Mouse (Mus musculus): ENCODE results near the gene Ess2. TPM values are rescaled to one million over a fixed set of nuclear protein-coding genes. Genes with fewer than 3 reads are reported as not detected.

Ess2 gene
- polyA plus RNA-seq, 1 experiment from 2014 or later: 40.7 TPM

- 70% methylated on average over 3 of the region's 3 CpGs for WGBS
- no peak for ATAC-seq (ENCODE audit: low FRiP score)
Measured at GRCm38 (mm10) chr16:17934445-17934910, 23.3 kb upstream of the Ess2 start.

DNA sequence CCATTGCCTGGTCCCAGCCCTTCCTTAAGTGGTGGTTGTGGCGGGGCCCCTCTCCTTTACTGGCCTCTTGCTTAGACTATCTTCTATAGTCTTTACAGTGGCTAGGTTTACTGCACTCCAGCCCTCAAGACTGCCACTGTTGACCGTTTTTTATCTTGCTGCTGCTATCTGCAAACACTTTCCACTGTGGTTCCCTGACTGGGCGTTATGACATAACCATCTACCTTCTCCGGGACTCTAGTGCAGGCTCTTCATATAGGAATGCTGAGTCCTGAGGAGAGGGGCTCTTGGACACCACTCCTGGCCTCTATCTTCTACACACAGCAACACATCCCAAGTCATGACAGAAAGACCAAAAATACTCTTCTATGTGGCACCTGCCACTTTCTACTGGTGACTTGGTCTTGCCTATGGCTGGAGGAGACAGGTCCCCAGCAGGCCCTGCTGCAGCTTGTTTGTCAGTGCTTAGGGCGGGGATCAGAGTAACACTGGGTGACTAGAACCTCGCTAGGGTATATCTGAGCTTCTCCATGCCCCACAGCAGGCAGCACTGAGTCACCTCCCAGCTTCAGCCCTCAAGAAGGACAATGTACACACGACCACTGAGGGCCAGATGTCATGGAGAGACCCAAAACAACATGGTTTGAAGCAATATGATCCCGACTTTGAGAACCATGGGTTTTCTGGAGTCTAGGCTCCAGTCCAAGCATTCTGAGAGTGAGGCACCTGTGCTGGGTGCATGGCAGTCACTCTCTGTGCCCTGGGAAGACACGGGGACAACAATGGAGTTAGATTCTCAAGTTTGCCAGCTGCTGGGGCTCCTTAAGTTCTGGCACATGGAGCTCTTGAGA, 22.7 kb upstream of the Ess2 start:
- 78% methylated on average over 9 of the region's 9 CpGs for WGBS
- Histone ChIP-seq H3K27ac (replicated peaks) (no peak overlapping the region), H3K4me1 (peaks cover 6% of the 10 kb centered on the region; the same call in 1 of the 2 replicates), H3K4me2 (no peak overlapping the region), H3K9me3 (replicated peaks) (no peaks in the 10 kb centered on the region), H3K9ac (replicated peaks) (no peak overlapping the region), H3K36me3 (no peaks in the 10 kb centered on the region), H3K27me3 (replicated peaks) (0 out of 2 replicates have a peak, but pooled peaks cover 5% of the 10 kb centered on the region), H3K4me3 (replicated peaks) (no peak overlapping the region)
- ATAC-seq (ENCODE audit: low FRiP score): no peak

More at GRCm38 (mm10) chr16:17934445-17934910, 23.3 kb upstream of the Ess2 start:
- Histone ChIP-seq H3K9me3 (replicated peaks) (no peaks in the 10 kb centered on the region), H3K9ac (replicated peaks) (no peak overlapping the region), H3K4me3 (replicated peaks) (no peak overlapping the region), H3K36me3 (no peaks in the 10 kb centered on the region), H3K4me1 (0 out of 2 replicates have a peak, but pooled peaks cover 9% of the 10 kb centered on the region), H3K4me2 (no peak overlapping the region), H3K27me3 (replicated peaks) (0 out of 2 replicates have a peak, but pooled peaks cover 5% of the 10 kb centered on the region), H3K27ac (replicated peaks) (no peak overlapping the region)

GRCm38 (mm10) chr16:17931906-17932460, 20.8 kb upstream of the Ess2 start:
- Histone ChIP-seq H3K4me3 (replicated peaks) (no peak overlapping the region), H3K27me3 (replicated peaks) (no peaks in the 10 kb centered on the region), H3K9me3 (replicated peaks) (no peaks in the 10 kb centered on the region), H3K9ac (replicated peaks) (no peak overlapping the region), H3K4me1 (peaks cover 14% of the 10 kb centered on the region), H3K36me3 (no peaks in the 10 kb centered on the region), H3K4me2 (no peak overlapping the region), H3K27ac (replicated peaks) (no peak overlapping the region)
- no peak for ATAC-seq (ENCODE audit: low FRiP score)
- 78% methylated on average over 5 of the region's 5 CpGs for WGBS

DNA sequence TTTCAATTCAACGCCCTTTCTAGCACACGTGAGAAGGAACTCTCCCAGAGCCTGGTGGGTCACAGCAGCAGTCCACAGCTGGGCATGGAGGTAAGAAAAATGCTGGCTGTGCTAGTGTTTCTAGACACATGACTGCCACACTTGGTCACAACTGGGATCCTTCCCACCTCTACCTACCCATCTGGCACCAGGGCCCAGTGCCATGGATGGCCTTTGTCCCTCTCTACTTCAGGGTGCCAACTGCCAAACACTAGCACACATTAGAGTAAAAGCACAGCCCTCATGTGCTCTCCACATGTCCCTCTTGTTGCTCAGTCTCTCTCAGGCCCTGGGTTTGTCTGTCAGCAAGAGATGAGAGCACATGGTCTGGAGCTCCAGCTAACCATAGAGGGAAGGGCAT, 18.5 kb upstream of the Ess2 start:
- no peak overlapping the region for H3K4me2 ChIP-seq
- H3K9me3 ChIP-seq (replicated peaks): no peaks in the 10 kb centered on the region
- H3K4me3 ChIP-seq (replicated peaks): no peak overlapping the region
- no peak overlapping the region for H3K27ac ChIP-seq (replicated peaks)
- WGBS: 36% methylated on average over 2 of the region's 2 CpGs
- no peak overlapping the region for H3K9ac ChIP-seq (replicated peaks)
- peaks cover 16% of the 10 kb centered on the region for H3K36me3 ChIP-seq
- no peak for ATAC-seq (ENCODE audit: low FRiP score)
- H3K27me3 ChIP-seq (replicated peaks): no peaks in the 10 kb centered on the region
- peaks cover 34% of the 10 kb centered on the region for H3K4me1 ChIP-seq

DNA sequence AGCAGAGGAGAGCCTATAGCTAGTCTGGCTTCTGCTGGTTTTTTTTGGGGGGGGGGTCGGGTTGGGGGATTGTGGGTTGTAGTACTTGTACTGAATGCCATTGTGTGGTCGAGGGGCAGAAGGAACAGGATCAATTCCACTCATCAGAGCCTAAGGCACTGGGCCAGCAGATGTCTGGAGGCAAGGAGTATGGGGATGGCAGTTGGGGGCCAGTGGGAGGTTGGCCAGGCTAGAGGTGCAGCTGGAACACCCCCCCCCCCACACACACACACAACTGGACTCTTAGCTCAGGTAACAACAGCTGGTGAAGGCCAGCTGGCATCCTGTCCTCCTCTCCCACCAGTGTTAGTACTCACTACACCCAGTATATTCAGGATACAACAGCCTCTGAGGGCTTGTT, 18.1 kb upstream of the Ess2 start:
- Histone ChIP-seq H3K9ac (replicated peaks) (no peak overlapping the region), H3K4me2 (peak overlapping the region; percentile 98), H3K27me3 (replicated peaks) (no peaks in the 10 kb centered on the region), H3K4me3 (replicated peaks) (no peak overlapping the region), H3K36me3 (peaks cover 19% of the 10 kb centered on the region), H3K9me3 (replicated peaks) (no peaks in the 10 kb centered on the region), H3K27ac (replicated peaks) (peak overlapping the region; percentile 89), H3K4me1 (peaks cover 36% of the 10 kb centered on the region)
- ATAC-seq (ENCODE audit: low FRiP score): no peak
- WGBS: 12% methylated on average over 2 of the region's 2 CpGs

- H3K4me1 ChIP-seq: peaks cover 36% of the 10 kb centered on the region
- H3K9me3 ChIP-seq (replicated peaks): no peaks in the 10 kb centered on the region
- H3K4me2 ChIP-seq: peak overlapping the region; percentile 98
- H3K9ac ChIP-seq (replicated peaks): peak overlapping the region; percentile 85
- H3K4me3 ChIP-seq (replicated peaks): peak overlapping the region; percentile 89
- peak overlapping the region; percentile 89 for H3K27ac ChIP-seq (replicated peaks)
- peak; percentile 46 for ATAC-seq (ENCODE audit: low FRiP score)
- no peaks in the 10 kb centered on the region for H3K27me3 ChIP-seq (replicated peaks)
- peaks cover 19% of the 10 kb centered on the region for H3K36me3 ChIP-seq
- WGBS: under 1% methylated on average over 9 of the region's 9 CpGs
Measured at GRCm38 (mm10) chr16:17928627-17929104, 17.5 kb upstream of the Ess2 start.

DNA sequence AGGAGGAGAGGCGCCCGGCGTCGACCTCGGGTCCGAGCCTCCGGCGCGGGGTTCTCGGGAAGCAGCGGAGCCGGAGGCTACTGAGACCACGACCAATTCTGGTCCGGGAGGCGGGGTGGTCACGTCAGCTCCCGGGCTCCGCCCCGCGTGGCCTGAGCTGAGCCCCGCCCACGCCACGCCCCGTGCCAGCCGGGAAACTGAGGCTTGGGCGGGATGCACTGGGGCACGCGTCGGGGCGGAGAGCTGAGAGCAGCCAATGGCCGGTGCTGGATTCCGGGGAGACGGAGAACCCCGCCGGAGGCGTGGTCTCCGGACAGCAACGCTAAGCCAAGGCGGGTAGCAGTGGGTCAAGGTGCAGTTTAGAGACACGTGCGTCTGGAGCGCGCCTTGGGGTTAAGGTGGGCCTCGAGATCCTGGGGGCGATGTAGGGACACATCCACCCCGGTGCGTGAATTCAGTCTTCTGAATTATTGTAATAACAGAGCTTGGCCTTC, 17.0 kb upstream of the Ess2 start, which contains the start of gene Slc25a1:
Gene Slc25a1, minus strand, starts transcription at position 133 of the 494 bp plus-strand sequence.
- H3K4me3 ChIP-seq (replicated peaks): peak within 1 kb of the TSS; percentile 89
- H3K9ac ChIP-seq (replicated peaks): peak within 1 kb of the TSS; percentile 85
- peak within 1 kb of the TSS; percentile 98 for H3K4me2 ChIP-seq
- H3K27ac ChIP-seq (replicated peaks): peak within 1 kb of the TSS; percentile 89
- no peaks in the 10 kb centered on the region for H3K9me3 ChIP-seq (replicated peaks)
- peak; percentile 88 for ATAC-seq (ENCODE audit: low FRiP score)
- H3K27me3 ChIP-seq (replicated peaks): no peaks in the 10 kb centered on the region
- WGBS: under 1% methylated on average over 47 of the region's 47 CpGs
- peaks cover 19% of the 10 kb centered on the region for H3K36me3 ChIP-seq
- H3K4me1 ChIP-seq: peaks cover 40% of the 10 kb centered on the region

DNA sequence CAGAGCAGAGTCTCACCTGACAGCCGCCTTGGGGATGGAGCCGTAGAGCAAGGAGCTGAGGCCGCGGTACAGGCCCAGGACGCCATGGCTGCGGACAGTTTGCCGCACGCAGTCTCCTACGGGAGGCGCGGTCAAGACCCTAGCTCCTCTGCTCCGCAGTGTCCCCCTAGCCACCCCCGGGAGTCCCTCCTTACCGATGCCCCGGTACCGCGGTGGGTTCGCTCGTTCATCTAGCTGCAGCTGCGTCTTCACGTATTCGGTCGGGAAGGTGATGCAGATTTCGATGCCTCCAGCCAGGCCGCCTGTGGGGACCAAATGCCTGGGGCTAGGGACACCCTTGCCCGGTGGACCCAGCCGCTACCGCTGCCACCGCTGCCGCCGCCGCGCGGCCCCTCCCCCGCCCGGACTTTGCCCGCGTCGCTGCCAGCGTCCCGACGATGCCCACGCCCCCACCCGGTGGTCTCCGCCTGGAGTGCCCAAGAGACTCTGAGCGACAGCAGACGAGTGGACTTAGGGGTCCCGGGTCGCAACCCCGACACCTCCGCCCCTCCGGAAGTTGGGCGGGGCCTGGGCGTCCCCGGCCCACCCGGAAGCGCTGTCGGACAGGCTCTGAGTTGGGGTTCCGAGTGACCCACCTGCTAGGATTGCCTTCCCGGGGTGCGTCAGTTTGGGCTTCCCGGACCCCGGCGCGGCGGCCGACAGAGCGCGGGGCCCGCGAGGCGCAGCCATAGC, 16.4 kb upstream of the Ess2 start:
- Histone ChIP-seq H3K36me3 (peaks cover 19% of the 10 kb centered on the region), H3K27ac (replicated peaks) (peak overlapping the region; percentile 89), H3K4me1 (peaks cover 46% of the 10 kb centered on the region), H3K27me3 (replicated peaks) (no peaks in the 10 kb centered on the region), H3K9ac (replicated peaks) (peak overlapping the region; percentile 85), H3K4me3 (replicated peaks) (peak overlapping the region; percentile 89), H3K9me3 (replicated peaks) (no peaks in the 10 kb centered on the region), H3K4me2 (peak overlapping the region; percentile 98)
- WGBS: under 1% methylated on average over 71 of the region's 72 CpGs
- ATAC-seq (ENCODE audit: low FRiP score): peak; percentile 49

DNA sequence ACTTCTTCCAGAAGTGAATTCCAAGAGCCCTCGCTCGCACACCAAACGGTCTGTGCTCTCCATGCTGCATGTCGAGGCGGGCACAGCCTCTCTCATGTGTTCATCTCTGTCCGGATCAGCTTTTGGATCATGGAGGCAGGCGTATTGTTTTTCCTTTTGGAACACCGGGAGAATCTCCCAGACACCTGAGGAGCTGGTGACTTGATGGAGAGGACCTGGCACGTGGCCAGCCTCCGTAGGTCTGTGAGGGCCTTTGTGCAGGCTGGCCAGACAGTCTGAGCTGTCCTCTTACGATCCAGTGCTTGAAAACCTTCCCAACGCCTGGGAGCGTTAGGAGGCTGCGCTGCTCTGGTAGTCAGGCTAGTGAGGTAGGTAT, 11.0 kb upstream of the Ess2 start:
- peaks cover 29% of the 10 kb centered on the region for H3K27me3 ChIP-seq (replicated peaks)
- peaks cover 52% of the 10 kb centered on the region for H3K4me1 ChIP-seq
- peak overlapping the region; percentile 90 for H3K27ac ChIP-seq (replicated peaks)
- 1% methylated on average over 14 of the region's 14 CpGs for WGBS
- H3K9ac ChIP-seq (replicated peaks): peak overlapping the region; percentile 90
- ATAC-seq (ENCODE audit: low FRiP score): peak; percentile 32
- peak overlapping the region; percentile 98 for H3K4me2 ChIP-seq
- H3K9me3 ChIP-seq (replicated peaks): no peaks in the 10 kb centered on the region
- peak overlapping the region; percentile 87 for H3K4me3 ChIP-seq (replicated peaks)
- H3K36me3 ChIP-seq: peaks cover 19% of the 10 kb centered on the region

DNA sequence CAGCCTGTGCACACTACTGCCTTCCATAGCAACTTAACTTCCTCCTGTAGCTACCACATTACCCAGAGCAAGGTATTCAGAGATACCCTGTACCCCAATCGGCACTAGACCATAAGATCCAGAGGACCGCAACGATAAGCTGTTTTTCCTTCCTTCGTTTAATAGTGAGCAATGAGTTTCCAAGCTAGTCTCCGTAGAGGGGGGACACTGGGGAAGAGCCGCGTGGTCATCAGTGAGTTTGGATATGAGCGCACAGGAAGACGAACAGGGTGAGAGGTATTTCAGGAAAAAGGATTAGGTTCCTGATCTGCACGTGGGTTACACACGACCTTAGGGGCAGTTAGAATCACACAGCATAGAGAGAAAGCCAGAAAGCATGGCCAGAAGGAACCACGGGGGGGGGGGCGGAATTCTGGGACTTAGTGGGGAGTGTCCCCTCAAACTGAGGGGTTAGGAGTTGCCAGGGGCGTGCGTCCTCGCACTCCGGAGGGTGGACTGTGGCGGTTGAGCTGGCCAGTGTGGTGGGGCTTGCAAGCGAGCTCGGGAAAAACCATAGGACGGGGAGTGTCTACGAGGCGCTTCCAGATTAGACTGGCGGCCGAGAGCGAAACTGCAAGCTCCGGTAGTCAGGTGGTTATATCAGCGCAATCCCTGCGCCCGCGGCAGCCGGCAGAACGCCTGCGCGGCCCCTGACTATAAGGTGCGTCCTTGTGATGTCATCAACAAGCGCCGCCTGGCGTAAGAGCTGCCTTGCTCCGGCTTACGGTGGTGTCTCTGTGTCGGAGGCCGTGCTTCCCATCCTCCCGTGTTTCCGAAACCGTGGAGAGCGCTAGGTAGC, 10.4 kb upstream of the Ess2 start:
- peak; percentile 93 for ATAC-seq (ENCODE audit: low FRiP score)
- no peaks in the 10 kb centered on the region for H3K9me3 ChIP-seq (replicated peaks)
- peaks cover 46% of the 10 kb centered on the region for H3K4me1 ChIP-seq
- peak overlapping the region; percentile 90 for H3K27ac ChIP-seq (replicated peaks)
- H3K9ac ChIP-seq (replicated peaks): peak overlapping the region; percentile 90
- peaks cover 19% of the 10 kb centered on the region for H3K36me3 ChIP-seq
- WGBS: 2% methylated on average over 47 of the region's 47 CpGs
- H3K4me3 ChIP-seq (replicated peaks): peak overlapping the region; percentile 87
- peaks cover 34% of the 10 kb centered on the region for H3K27me3 ChIP-seq (replicated peaks)
- peak overlapping the region; percentile 98 for H3K4me2 ChIP-seq
